Comparison of ENCODE assay signal across 23 mouse cellular contexts in the genomic region with DNA sequence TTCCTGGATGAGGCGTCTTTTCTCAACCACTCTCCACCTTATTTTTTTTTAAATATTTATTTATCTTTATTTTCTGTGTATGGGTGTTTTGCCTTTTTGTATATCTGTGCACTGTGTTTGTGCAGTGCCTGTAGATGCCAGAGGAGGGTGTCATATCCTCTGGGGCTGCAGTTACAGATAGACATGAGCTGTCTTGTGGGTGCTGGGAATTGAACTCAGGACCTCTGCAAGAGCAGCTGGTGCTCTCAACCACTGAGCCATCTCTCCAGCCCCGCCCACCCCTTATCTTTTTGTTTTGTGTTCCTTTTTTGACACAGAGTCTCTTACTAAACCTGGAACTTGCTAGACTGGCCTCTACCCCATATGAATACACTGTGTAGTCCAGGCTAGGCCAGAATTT. TPM values are rescaled to one million over a fixed set of nuclear protein-coding genes. Genes with fewer than 3 reads are reported as not detected.
"Had no signal": no experiment of that assay in that cellular context is flagged by ENCODE, and none has a peak within 500 bp of the region (broad histone marks: within the 10 kb centered on the region; RNA-seq: fewer than 3 reads in every experiment).

No protein-coding gene starts in this region.

- ATAC-seq: midbrain, embryonic 16.5 days had no signal

- H3K4me2 ChIP-seq: lung, embryonic 14.5 days; midbrain, embryonic 12.5 days; neural tube, embryonic 13.5 days; stomach, embryonic 15.5 days had no signal

- H3K4me3 ChIP-seq: midbrain, embryonic 10.5 days; midbrain, embryonic 12.5 days; myocyte; neural tube, embryonic 13.5 days; stomach, embryonic 15.5 days had no signal

- DNase-seq: lung, adult 18-20 months; lung, embryonic 14.5 days; lung, postnatal 10 days; lung, postnatal 4 days; midbrain, embryonic 14.5 days; right cerebral cortex, postnatal 14 days; thymus, adult 2 months; thymus, postnatal 14 days; thymus, postnatal 36 days had no signal

- H3K36me3 ChIP-seq: midbrain, embryonic 10.5 days; midbrain, embryonic 12.5 days; neural tube, embryonic 13.5 days; stomach, embryonic 15.5 days had no signal

- H3K27ac ChIP-seq: midbrain, embryonic 12.5 days; neural tube, embryonic 13.5 days had no signal

- H3K9me3 ChIP-seq: midbrain, embryonic 10.5 days; midbrain, embryonic 12.5 days; neural tube, embryonic 13.5 days; stomach, embryonic 15.5 days had no signal

- H3K9ac ChIP-seq: lung, embryonic 14.5 days; midbrain, embryonic 12.5 days; neural tube, embryonic 13.5 days; stomach, embryonic 15.5 days had no signal

RNA-seq across cellular contexts. Expression of gene 1600014C23Rik, which starts 6.2 kb away (rescaled TPM):
- total RNA-seq: megakaryocyte, adult 5-6 weeks; megakaryocyte-erythroid progenitor cell, adult 5-6 weeks; neutrophil, adult 5-6 weeks had no signal
- polyA plus RNA-seq: liver, embryonic 14.5 days; lung, embryonic 14.5 days; lung, embryonic 16.5 days; midbrain, embryonic 12.5 days; midbrain, embryonic 14.5 days; midbrain, embryonic 16.5 days; neural tube, embryonic 11.5 days; neural tube, embryonic 13.5 days; spleen, adult 2 months; stomach, embryonic 15.5 days; stomach, postnatal 0 days; thymus, adult 2 months had no signal
